Mouse (Mus musculus) limb, embryonic 15.5 days (tissue): ENCODE data around the gene Ccdc60. TPM values are rescaled to one million over a fixed set of nuclear protein-coding genes. Genes with fewer than 3 reads are reported as not detected.
"Not testable (repeated sequence)": the region's sequence is repeated elsewhere in the genome, so short reads cannot be mapped to it uniquely, and the experiment has no call there.

ENCODE experiments used
- ATAC-seq: fragments of 200-750 bp; cut with Nextera tagmentation; 2 replicates; pipeline ENCODE4 v1.8.0; 2017; ENCODE audit warnings: low read depth, moderate TSS enrichment; ENCODE audit not compliant: insufficient number of reproducible peaks, low FRiP score, low TSS enrichment
- H3K27ac ChIP-seq: fragments of 300-500 bp; sonication (generic); 2 replicates; pipeline ENCODE4 v1.5.1; 2015; ENCODE audit warnings: moderate library complexity, mild to moderate bottlenecking, inconsistent platforms
- H3K27me3 ChIP-seq: fragments of 300-500 bp; sonication (generic); 2 replicates; pipeline ENCODE4 v1.6.1; 2015; ENCODE audit warnings: inconsistent platforms
- H3K36me3 ChIP-seq: fragments of 300-500 bp; sonication (generic); 2 replicates; pipeline ENCODE4 v1.6.1; 2015; ENCODE audit warnings: inconsistent platforms
- H3K4me1 ChIP-seq: fragments of 300-500 bp; sonication (generic); 2 replicates; pipeline ENCODE4 v1.6.1; 2015; ENCODE audit warnings: inconsistent platforms
- H3K4me2 ChIP-seq: fragments of 300-500 bp; sonication (generic); 2 replicates; pipeline ENCODE4 v1.6.1; 2015; ENCODE audit warnings: mild to moderate bottlenecking, inconsistent platforms
- H3K4me3 ChIP-seq: fragments of 300-500 bp; sonication (generic); 2 replicates; pipeline ENCODE4 v1.5.1; 2015; ENCODE audit warnings: mild to moderate bottlenecking, inconsistent platforms
- H3K9ac ChIP-seq: fragments of 300-500 bp; sonication (generic); 2 replicates; pipeline ENCODE4 v1.6.1; 2015; ENCODE audit warnings: inconsistent platforms
- H3K9me3 ChIP-seq: fragments of 300-500 bp; sonication (generic); 2 replicates; pipeline ENCODE4 v1.6.1; 2016; ENCODE audit warnings: inconsistent platforms
- WGBS: fragments of 180-500 bp; shearing (Covaris S2); methylation state at CpG from one replicate; pipeline ENCODE4 v1.1.7; 2015; 5-methylcytosine and 5-hydroxymethylcytosine counted together
- polyA plus RNA-seq: library from polyadenylated mRNA; unstranded; fragments of >200 nt; fragmentation: Nextera tagmentation; extraction: Ambion mirVana; gene quantifications from 2 replicates; pipeline ENCODE4 v1.2.1, GENCODE M21; 2015

Gene Ccdc60
- polyA plus RNA-seq, 1 experiment from 2014 or later: 1.4 TPM

DNA sequence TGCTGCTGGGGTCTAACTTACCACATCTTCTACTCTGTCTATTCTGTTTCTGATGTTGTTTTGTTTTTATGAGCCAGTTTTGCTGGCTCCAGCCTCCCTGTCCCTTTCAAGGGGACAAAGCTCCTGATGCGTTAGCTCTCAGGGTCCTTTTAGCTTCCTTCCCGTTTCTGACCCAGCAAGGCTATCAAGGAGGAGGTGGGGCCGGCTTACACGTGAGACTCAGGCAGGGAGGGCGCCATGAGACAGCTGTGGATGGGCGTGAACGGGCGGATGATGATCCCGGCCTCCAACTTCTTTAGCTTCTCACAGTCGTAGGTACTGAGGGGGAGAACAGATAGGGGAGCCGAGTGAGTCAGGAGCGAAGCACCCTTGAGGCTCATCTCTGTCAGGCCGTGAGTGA is 108.2 kb downstream of the Ccdc60 start:
- Histone ChIP-seq H3K4me3 (no peak overlapping the region), H3K9me3 (no peaks in the 10 kb centered on the region), H3K27me3 (no peaks in the 10 kb centered on the region), H3K27ac (no peak overlapping the region), H3K4me2 (no peak overlapping the region), H3K36me3 (no peaks in the 10 kb centered on the region), H3K4me1 (no peaks in the 10 kb centered on the region), H3K9ac (no peak overlapping the region)
- ATAC-seq: no peak
- WGBS: 11% methylated on average over 13 of the region's 13 CpGs

DNA sequence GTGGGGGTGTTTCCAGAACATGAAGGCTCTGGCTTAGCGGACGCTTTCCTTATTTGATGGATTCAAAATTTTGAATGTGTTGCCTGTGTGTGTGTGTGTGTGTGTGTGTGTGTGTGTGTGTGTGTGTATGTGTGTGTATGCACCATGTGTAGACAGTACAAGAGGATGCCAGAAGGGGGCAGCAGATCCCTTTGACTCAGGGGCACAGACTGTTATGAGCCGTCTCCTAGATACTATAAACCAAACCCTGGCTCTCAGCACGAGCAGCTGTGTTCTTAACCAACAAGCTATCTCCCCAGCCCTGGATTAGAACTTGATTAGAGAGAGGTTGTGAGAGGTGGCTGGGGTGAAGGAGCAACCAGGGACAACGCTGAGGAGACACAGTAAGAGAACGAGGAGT is 117.1 kb downstream of the Ccdc60 start:
- no peaks in the 10 kb centered on the region for H3K27me3 ChIP-seq
- no peak overlapping the region for H3K4me2 ChIP-seq
- ATAC-seq: no peak
- H3K4me3 ChIP-seq: no peak overlapping the region
- H3K9me3 ChIP-seq: no peaks in the 10 kb centered on the region
- no peaks in the 10 kb centered on the region for H3K4me1 ChIP-seq
- H3K27ac ChIP-seq: no peak overlapping the region
- H3K36me3 ChIP-seq: no peaks in the 10 kb centered on the region
- WGBS: 92% methylated on average over 6 of the region's 6 CpGs
- H3K9ac ChIP-seq: no peak overlapping the region

DNA sequence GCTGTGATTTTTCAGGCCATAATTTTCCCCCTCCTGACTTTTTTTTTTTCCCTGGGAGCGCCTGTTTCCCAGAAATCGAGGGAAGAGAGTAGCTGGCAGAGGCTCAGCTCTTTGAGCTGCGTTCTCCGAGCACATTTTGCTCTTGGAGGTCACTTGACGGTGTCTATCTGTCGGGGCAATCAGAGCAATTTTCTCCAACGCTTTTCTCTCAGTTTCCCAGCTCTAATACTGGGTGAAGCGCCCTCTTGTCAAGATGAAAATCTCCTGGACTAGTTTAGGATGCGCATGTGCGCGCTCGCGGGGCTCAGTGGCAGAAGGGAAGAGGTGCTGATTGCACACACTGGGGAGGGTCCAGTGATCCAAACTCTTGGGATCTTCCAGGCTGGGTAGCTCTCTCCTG is 121.8 kb downstream of the Ccdc60 start:
- no peak for ATAC-seq
- no peak overlapping the region for H3K27ac ChIP-seq
- no peak overlapping the region for H3K4me2 ChIP-seq
- no peaks in the 10 kb centered on the region for H3K36me3 ChIP-seq
- no peak overlapping the region for H3K4me3 ChIP-seq
- no peaks in the 10 kb centered on the region for H3K4me1 ChIP-seq
- WGBS: 72% methylated on average over 13 of the region's 13 CpGs
- H3K9ac ChIP-seq: no peak overlapping the region
- H3K27me3 ChIP-seq: no peaks in the 10 kb centered on the region
- no peaks in the 10 kb centered on the region for H3K9me3 ChIP-seq

DNA sequence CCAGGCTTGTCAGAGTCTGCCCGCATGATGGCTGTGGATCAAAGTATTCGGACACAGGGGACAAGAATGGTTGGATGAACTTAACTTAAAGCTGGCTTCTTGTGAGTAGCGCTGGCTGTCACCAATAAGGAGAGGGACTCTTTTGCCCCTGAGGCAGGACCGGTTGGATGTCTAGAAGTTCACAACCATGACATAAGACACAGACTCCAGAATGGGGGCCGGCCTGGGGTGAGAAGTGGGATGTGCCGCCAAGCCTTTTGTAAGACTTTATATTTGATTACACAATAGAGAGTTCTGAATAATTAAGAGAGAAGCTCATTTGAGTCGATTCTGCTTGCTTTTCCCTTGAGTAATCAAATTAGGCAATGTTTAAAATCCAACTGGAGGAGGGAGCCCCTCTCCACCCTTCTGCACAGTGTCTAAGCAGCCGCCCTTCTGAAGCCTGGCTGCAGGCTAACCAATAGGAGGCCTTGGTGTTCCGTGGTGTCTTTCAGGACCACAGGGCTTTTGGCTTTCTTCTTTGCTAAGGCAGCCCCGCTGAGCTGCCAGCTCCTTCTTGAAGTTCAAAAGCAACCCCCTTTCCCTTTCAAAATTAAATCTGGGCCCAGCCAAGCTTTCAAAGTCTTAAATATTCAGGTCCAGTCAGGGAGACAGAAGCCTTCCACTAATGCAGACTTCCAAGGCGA is 123.4 kb downstream of the Ccdc60 start:
- Histone ChIP-seq H3K4me3 (no peak overlapping the region), H3K36me3 (no peaks in the 10 kb centered on the region), H3K4me1 (no peaks in the 10 kb centered on the region), H3K27ac (no peak overlapping the region), H3K9me3 (no peaks in the 10 kb centered on the region), H3K9ac (no peak overlapping the region), H3K4me2 (no peak overlapping the region), H3K27me3 (no peaks in the 10 kb centered on the region)
- ATAC-seq: no peak
- WGBS: 67% methylated on average over 11 of the region's 11 CpGs

DNA sequence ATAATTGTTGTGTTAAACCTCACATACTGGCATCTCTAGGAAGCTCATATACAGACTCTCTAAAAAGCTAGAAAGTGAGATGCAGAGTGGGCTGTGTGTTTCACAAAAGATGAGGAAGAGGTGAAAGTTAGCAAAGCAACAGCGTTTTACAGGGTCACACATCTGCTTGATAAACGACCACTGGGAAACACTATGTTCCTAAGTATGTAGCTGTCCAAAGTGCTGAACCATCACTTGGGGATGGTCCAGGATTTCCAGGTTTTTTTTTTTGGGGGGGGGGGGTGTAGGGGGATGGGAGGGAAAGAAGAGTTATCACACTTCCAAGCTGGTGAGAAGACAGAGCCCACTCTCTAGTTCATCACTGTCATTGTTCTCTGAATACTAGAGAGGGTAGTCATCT is 134.0 kb downstream of the Ccdc60 start:
- no peaks in the 10 kb centered on the region for H3K36me3 ChIP-seq
- no peak overlapping the region for H3K27ac ChIP-seq
- no peaks in the 10 kb centered on the region for H3K4me1 ChIP-seq
- no peak overlapping the region for H3K9ac ChIP-seq
- H3K4me3 ChIP-seq: no peak overlapping the region
- H3K9me3 ChIP-seq: no peaks in the 10 kb centered on the region
- H3K27me3 ChIP-seq: no peaks in the 10 kb centered on the region
- H3K4me2 ChIP-seq: no peak overlapping the region
- WGBS: 9% methylated on average over 2 of the region's 2 CpGs
- ATAC-seq: no peak

DNA sequence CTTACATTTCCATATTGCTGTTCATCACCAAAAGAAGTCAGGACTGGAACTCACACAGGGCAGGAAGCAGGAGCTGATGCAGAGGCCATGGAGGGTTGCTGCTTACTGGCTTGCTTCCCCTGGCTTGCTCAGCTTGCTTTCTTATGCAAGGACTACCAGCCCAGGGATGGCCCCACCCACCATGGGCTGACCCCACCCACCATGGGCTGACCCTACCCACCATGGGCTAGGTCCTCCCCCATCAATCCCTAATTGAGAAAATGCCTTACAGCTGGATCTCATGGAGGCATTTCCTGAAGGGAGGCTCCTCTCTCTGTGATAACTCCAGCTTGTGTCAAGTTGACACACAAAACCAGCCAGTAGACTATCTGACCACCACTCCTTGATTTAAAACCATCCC is 142.3 kb downstream of the Ccdc60 start:
- H3K27ac ChIP-seq, H3K4me3 ChIP-seq, H3K9ac ChIP-seq, H3K36me3 ChIP-seq, H3K4me2 ChIP-seq, H3K27me3 ChIP-seq, H3K9me3 ChIP-seq, H3K4me1 ChIP-seq, ATAC-seq: not testable (repeated sequence)

DNA sequence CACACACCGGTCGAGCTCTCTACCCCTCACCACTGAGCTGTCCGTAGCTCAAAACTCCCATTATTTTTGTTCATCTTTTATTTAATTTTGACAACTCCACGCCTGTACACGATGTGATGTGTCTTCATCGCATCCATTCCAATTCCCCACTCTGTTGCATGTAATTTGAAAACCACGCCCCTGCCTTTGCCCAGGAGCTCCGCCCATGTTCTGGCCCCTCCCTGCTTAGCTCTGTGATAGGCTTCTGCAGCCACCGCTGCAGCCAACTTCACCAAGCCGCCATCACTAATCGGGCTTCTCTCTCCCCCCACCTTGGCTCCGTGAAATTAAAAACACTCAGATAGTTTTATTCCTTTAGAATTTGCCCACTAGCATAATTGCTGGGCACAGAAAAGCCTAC is 144.1 kb downstream of the Ccdc60 start:
- no peaks in the 10 kb centered on the region for H3K9me3 ChIP-seq
- ATAC-seq: no peak
- no peaks in the 10 kb centered on the region for H3K36me3 ChIP-seq
- H3K27me3 ChIP-seq: peaks cover 3% of the 10 kb centered on the region; the same call in 1 of the 2 replicates
- no peak overlapping the region for H3K27ac ChIP-seq
- no peaks in the 10 kb centered on the region for H3K4me1 ChIP-seq
- no peak overlapping the region for H3K9ac ChIP-seq
- no peak overlapping the region for H3K4me2 ChIP-seq
- WGBS: 64% methylated on average over 12 of the region's 12 CpGs
- no peak overlapping the region for H3K4me3 ChIP-seq

DNA sequence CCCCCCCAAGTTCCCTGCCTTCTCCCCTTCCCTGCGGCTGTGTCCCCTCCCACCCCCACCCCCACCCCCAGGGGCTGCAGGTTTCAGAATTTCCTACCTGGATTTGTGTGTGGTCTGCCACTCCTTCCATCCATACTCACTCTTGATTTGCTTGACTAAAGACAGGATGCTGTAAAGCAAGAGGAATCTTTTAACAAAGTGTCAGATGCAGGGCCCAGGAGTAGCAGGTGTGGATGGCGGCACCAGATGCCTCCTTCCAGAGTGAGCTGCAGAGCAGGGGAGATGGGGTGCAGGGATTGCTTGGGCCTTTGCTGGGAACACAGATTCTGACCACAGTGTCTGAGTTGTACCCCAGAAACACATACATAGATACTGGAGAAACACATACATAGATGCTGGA is 148.1 kb downstream of the Ccdc60 start:
- no peaks in the 10 kb centered on the region for H3K36me3 ChIP-seq
- H3K27ac ChIP-seq: no peak overlapping the region
- H3K4me3 ChIP-seq: no peak overlapping the region
- peaks cover 3% of the 10 kb centered on the region; the same call in 1 of the 2 replicates for H3K27me3 ChIP-seq
- no peak overlapping the region for H3K9ac ChIP-seq
- no peak overlapping the region for H3K4me2 ChIP-seq
- H3K9me3 ChIP-seq: no peaks in the 10 kb centered on the region
- H3K4me1 ChIP-seq: no peaks in the 10 kb centered on the region
- 18% methylated on average over 2 of the region's 2 CpGs for WGBS
- ATAC-seq: no peak

DNA sequence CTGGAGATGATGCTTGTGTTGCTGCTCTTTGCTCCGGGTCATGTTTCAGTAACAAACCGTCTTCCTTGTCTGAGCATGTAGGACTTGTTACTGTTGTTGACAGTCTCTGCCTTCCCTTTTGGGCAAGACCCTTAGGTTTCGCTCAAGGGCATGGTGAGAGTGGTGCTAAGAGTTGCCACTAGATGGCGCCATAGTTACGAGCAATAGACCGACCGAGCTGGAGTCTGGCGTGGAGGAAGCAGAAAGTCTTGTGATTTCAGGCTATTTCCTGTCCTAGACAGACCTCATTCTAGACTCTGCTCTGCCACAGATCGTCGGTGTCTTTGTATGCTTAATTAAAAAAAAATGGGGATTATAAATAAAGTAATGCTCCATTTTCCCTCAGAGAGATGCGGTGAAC is 165.4 kb downstream of the Ccdc60 start:
- H3K27ac ChIP-seq: no peak overlapping the region
- 11% methylated on average over 11 of the region's 11 CpGs for WGBS
- ATAC-seq: no peak; the same call in 1 of the 2 replicates

DNA sequence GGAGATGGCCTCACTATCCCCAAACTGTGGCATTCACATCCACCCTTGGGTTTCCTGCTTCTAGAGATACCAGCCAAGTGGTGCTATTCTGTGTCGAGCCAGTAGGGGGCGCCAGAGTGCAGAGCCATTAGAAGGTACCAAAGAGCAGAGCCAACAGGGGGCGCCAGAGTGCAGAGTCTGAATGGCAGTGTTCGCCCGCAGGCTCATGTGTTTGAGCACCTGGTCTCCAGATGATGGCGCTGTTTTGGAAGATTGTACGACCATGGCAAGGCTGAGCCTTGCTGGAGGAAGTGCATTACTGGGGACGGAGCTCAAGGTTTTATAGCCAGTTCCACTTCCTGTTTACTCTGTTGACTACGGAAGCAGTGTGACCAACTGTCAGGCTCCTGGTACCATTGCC is 172.2 kb downstream of the Ccdc60 start:
- H3K4me2 ChIP-seq: no peak overlapping the region
- no peaks in the 10 kb centered on the region for H3K27me3 ChIP-seq
- no peak overlapping the region for H3K4me3 ChIP-seq
- no peak overlapping the region for H3K9ac ChIP-seq
- no peak overlapping the region for H3K27ac ChIP-seq
- H3K9me3 ChIP-seq: no peaks in the 10 kb centered on the region
- peaks cover 7% of the 10 kb centered on the region; the same call in 1 of the 2 replicates for H3K4me1 ChIP-seq
- WGBS: 44% methylated on average over 9 of the region's 9 CpGs
- ATAC-seq: no peak
- no peaks in the 10 kb centered on the region for H3K36me3 ChIP-seq

More for the DNA sequence above, 165.4 kb downstream of the Ccdc60 start:
- no peaks in the 10 kb centered on the region for H3K9me3 ChIP-seq
- H3K4me2 ChIP-seq: no peak overlapping the region
- H3K4me1 ChIP-seq: no peaks in the 10 kb centered on the region
- H3K36me3 ChIP-seq: no peaks in the 10 kb centered on the region
- no peak overlapping the region for H3K9ac ChIP-seq
- no peak overlapping the region for H3K4me3 ChIP-seq
- H3K27me3 ChIP-seq: no peaks in the 10 kb centered on the region

DNA sequence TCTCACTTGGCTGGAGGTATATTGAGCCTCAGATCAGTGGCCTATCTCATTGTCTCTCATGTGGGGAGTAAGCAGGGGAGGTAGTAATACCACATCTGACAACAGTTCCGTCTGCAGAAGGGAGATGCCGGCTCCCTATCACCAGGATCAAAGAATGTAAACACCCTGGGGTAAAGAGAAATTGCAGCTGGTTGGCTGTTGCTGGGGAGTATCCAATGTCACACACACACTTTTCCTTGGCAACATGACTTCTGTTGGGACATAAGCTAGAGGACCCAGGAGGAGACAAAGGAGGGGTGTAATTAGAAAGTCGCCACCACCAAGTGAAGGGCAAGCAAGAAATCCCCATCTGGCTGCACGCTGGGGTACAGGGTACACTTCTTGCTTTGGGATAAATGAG is 172.7 kb downstream of the Ccdc60 start:
- Histone ChIP-seq H3K27me3 (no peaks in the 10 kb centered on the region), H3K9ac (no peak overlapping the region), H3K9me3 (no peaks in the 10 kb centered on the region), H3K4me1 (peaks cover 7% of the 10 kb centered on the region; the same call in 1 of the 2 replicates), H3K4me2 (no peak overlapping the region), H3K36me3 (no peaks in the 10 kb centered on the region), H3K27ac (no peak overlapping the region), H3K4me3 (no peak overlapping the region)
- 40% methylated on average over 4 of the region's 4 CpGs for WGBS
- ATAC-seq: no peak

DNA sequence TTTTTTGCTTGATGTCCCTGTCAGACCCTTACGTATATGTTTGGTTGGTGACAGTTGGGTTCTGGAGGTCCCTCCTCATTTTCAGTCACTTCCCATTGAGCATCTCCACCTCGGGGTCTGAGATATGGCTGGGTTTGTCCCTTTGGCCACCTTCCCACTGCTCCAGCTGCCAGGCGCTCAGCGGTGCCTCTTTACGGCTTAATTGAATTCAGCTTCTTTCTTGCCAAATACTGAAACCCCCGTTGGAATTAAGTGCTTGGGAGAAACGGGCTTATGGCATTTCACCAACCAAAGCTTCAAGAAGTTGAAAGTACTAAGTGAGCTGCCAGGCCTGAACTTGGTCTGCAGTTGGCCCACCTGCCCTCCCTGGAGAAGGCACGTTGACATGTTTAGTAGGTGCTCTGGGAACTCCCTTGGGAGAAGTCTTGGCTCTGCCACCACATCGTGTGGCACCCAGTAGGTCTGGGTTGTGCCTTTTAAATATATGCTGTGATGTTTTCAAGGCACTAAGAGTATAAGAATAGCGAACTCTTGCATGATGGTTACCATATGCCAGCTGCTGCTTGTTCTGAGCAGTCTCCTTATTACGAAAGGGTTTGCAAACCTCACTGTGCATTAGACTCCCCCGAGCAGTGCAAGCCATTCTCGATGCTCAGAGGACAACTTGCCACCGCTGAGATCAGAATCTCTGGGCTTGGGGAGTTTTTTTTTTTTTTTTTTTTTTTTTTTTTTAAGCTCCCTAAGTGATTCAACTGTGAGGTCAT is 173.5 kb downstream of the Ccdc60 start:
- Histone ChIP-seq H3K4me1 (peaks cover 7% of the 10 kb centered on the region; the same call in 1 of the 2 replicates), H3K9me3 (no peaks in the 10 kb centered on the region), H3K4me3 (no peak overlapping the region), H3K4me2 (no peak overlapping the region), H3K27me3 (no peaks in the 10 kb centered on the region), H3K36me3 (no peaks in the 10 kb centered on the region), H3K27ac (no peak overlapping the region), H3K9ac (no peak overlapping the region)
- WGBS: 48% methylated on average over 14 of the region's 14 CpGs
- no peak for ATAC-seq
